Mouse (Mus musculus): Measurements from ENCODE around the gene Gm44503. TPM values are rescaled to one million over a fixed set of nuclear protein-coding genes. Genes with fewer than 3 reads are reported as not detected.

Gene Gm44503
- total and polyA plus RNA-seq, 3 experiments, result 0.04 TPM; not detected in 2

DNA sequence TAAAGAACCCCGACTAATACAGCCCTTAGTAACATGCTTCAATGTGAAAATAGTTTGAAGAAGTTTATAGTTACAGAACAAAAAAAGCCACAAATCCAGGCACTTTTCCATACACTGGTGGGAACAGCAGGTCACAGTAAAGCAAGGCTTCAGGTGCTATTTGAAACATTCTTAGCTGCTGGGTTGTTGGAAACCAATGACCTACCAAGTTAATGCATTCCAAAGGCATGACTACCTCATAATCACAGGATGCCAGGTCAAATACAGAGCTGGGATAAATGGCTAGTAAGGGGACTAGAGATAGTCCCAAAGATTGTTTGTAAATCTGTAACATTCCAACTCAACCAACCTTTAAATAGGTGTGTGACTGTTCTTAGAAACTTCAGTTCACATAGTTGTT is 16.6 kb downstream of the Gm44503 start:
- Histone ChIP-seq H3K4me1 (ENCODE audit: insufficient read depth, low read depth, low read length) (no peaks in the 10 kb centered on the region), H3K36me3 (replicated peaks) (no peaks in the 10 kb centered on the region), H3K4me3 (ENCODE audit: low read depth, low read length) (no peak overlapping the region), H3K27me3 (ENCODE audit: insufficient read depth, low read length) (no peaks in the 10 kb centered on the region), H3K9me3 (replicated peaks) (no peaks in the 10 kb centered on the region)
- no peak for ATAC-seq (ENCODE audit: extremely low read depth, insufficient number of reproducible peaks, low FRiP score, poor library complexity, severe bottlenecking)
- no peak for DNase-seq (ENCODE audit: low spot score)
- TF ChIP-seq CTCF (IDR thresholded peaks at IDR 0.05; ENCODE audit: low read depth, low read length) (no peak), TAL1 (conservative IDR thresholded peaks at IDR 0.05; ENCODE audit: low read depth, low read length) (no peak), GATA2 (IDR thresholded peaks at IDR 0.05; ENCODE audit: borderline replicate concordance, low read depth, low read length) (no peak)

DNA sequence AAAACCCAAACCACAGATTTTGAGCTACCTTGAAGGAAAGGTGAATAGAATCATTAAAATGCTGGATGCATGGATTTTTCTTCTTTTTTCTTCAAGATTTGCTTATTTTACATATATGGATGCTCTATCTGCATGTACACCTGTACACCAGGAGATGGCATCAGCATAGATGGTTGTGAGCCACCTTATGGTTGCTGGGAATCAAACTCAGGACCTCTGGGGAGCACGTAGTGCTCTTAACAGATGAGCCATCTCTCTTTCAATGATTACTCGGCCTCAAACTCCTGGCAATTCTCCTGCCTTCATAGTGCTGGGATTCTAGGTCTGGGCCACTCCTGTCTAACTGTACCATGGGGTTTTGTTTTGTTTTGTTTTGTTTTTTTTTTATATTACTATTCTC is 24.4 kb downstream of the Gm44503 start:
- TF ChIP-seq POLR2AphosphoS5 (IDR thresholded peaks at IDR 0.05; ENCODE audit: insufficient replicate concordance, low read depth, low read length) (no peak), TAL1 (conservative IDR thresholded peaks at IDR 0.05; ENCODE audit: low read depth, low read length) (no peak), GATA2 (IDR thresholded peaks at IDR 0.05; ENCODE audit: borderline replicate concordance, low read depth, low read length) (no peak), CTCF (IDR thresholded peaks at IDR 0.05; ENCODE audit: low read depth, low read length) (no peak), GATA1 (IDR thresholded peaks at IDR 0.05; ENCODE audit: borderline replicate concordance, low read length) (no peak)
- no peaks in the 10 kb centered on the region for H3K27me3 ChIP-seq (ENCODE audit: insufficient read depth, low read length)
- no peaks in the 10 kb centered on the region for H3K9me3 ChIP-seq (replicated peaks)

DNA sequence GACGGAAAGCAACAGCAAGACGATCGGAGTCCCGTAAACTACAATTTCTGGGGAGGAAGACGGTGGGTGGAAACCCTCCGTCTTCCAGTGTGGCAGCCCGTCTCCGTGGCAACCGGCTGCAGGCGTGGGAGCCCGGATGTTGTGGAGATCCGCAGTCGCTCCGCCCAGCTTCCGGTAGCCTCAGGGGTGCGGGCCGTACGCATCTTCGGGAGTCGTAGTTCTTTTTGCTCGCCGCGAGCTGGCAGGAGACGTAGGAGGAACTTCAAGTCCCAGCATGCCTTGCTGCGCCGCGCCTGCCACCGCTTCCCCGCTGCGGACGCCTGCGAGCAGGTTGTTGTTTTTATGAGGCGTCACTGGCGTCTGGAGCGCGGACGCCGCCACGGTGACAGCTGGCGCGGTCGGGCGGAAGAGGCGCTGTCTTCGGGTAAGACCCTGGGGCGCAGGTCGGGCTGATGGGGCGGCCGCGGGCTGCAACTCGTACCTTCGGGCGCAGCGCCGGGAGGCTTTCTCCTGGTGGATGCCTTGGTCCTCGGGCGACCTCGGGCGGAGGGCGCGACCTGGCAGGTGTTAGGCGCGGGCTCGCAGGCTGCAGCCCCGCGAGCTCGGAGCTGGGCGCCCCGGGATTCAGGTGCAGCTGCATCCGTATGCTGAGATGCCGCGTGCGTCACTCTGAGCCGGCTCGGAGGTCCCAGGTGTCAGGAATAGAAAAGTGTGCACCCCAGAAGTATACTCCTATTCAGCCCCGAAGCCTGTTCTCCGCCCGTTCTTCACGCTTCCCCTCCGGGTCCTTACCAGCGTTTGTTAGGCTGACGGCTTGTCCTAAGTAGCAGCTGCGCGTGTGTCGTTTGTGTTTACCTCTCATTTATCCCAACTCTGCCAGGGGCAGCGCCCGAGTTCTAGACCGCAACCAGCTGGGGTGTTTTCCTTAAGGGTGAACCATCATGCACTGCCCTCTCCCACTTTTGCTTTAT is 26.9 kb downstream of the Gm44503 start, which contains the start of the genes Ccpg1os and Ccpg1:
TSS of gene Ccpg1os (minus strand) at position 133 of the 971 bp plus-strand sequence.
TSS of gene Ccpg1 (plus strand) at position 180 of the 971 bp plus-strand sequence.
- no peaks in the 10 kb centered on the region for H3K36me3 ChIP-seq (replicated peaks)
- H3K27me3 ChIP-seq (ENCODE audit: insufficient read depth, low read length), result no peaks in the 10 kb centered on the region
- H3K4me3 ChIP-seq (ENCODE audit: low read depth, low read length), result peak within 1 kb of the TSS; percentile 95
- peaks cover 24% of the 10 kb centered on the region for H3K4me1 ChIP-seq (ENCODE audit: insufficient read depth, low read depth, low read length)
- H3K9me3 ChIP-seq (replicated peaks), result no peaks in the 10 kb centered on the region
- DNase-seq (ENCODE audit: low spot score), result peak; percentile 93
- TF ChIP-seq CTCF (IDR thresholded peaks at IDR 0.05; ENCODE audit: low read depth, low read length) (no peak), GATA1 (IDR thresholded peaks at IDR 0.05; ENCODE audit: borderline replicate concordance, low read length) (no peak), TAL1 (conservative IDR thresholded peaks at IDR 0.05; ENCODE audit: low read depth, low read length) (no peak), POLR2AphosphoS5 (IDR thresholded peaks at IDR 0.05; ENCODE audit: insufficient replicate concordance, low read depth, low read length) (no peak), GATA2 (IDR thresholded peaks at IDR 0.05; ENCODE audit: borderline replicate concordance, low read depth, low read length) (no peak)
- ATAC-seq (ENCODE audit: extremely low read depth, insufficient number of reproducible peaks, low FRiP score, poor library complexity, severe bottlenecking), result peak; percentile 98

More for the DNA sequence above, 24.4 kb downstream of the Gm44503 start:
- H3K4me1 ChIP-seq (ENCODE audit: insufficient read depth, low read depth, low read length), result peaks cover 24% of the 10 kb centered on the region
- H3K36me3 ChIP-seq (replicated peaks), result no peaks in the 10 kb centered on the region
- no peak overlapping the region for H3K4me3 ChIP-seq (ENCODE audit: low read depth, low read length)
- DNase-seq (ENCODE audit: low spot score) (no peak), ATAC-seq (ENCODE audit: extremely low read depth, insufficient number of reproducible peaks, low FRiP score, poor library complexity, severe bottlenecking) (no peak)

DNA sequence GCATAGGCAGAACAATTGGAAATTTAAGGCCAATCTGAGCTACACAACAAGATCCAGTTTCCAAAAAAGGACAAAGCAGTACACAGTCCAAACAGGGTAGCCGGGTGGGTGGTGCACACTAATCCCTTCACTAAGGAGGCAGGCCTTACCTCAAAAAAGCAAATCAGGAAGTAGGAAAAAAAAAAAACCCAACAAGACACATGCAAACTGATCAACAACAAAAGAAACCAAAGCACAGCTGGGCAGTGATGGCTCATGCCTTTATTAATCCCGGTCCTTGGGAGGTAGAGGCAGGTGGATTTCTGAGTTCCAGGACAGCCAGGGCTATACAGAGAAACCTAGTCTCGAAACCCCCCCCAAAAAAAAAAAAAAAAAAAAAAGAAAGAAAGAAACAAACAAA is 29.1 kb downstream of the Gm44503 start:
- Histone ChIP-seq H3K36me3 (replicated peaks) (no peaks in the 10 kb centered on the region), H3K27me3 (ENCODE audit: insufficient read depth, low read length) (no peaks in the 10 kb centered on the region), H3K4me1 (ENCODE audit: insufficient read depth, low read depth, low read length) (peaks cover 24% of the 10 kb centered on the region), H3K9me3 (replicated peaks) (no peaks in the 10 kb centered on the region), H3K4me3 (ENCODE audit: low read depth, low read length) (no peak overlapping the region)
- ATAC-seq (ENCODE audit: extremely low read depth, insufficient number of reproducible peaks, low FRiP score, poor library complexity, severe bottlenecking), result no peak
- no peak for TF ChIP-seq TAL1 (conservative IDR thresholded peaks at IDR 0.05; ENCODE audit: low read depth, low read length)
- TF ChIP-seq GATA2 (IDR thresholded peaks at IDR 0.05; ENCODE audit: borderline replicate concordance, low read depth, low read length), result no peak
- no peak for TF ChIP-seq POLR2AphosphoS5 (IDR thresholded peaks at IDR 0.05; ENCODE audit: insufficient replicate concordance, low read depth, low read length)
- DNase-seq (ENCODE audit: low spot score), result no peak

DNA sequence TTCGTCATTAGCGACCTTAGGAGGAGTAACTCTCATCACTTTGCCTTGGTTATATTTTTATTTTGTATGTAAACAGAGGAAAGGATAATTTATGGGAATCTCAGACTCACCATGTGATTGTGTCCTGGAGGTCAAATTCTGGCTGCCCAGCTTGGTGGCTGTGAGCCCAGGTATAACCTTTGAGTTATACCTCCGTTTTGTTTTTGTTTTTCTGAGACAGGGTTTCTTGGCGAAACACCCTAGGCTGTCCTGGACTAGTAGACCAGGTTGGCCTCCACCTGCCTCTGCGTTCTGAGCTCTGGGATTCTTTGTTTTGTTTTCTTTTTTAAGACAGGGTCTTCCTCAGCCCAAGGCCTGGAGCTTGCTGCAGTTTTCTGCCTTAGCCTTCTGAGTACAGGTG is 30.1 kb downstream of the Gm44503 start:
- no peaks in the 10 kb centered on the region for H3K27me3 ChIP-seq (ENCODE audit: insufficient read depth, low read length)
- no peaks in the 10 kb centered on the region for H3K9me3 ChIP-seq (replicated peaks)
- H3K4me1 ChIP-seq (ENCODE audit: insufficient read depth, low read depth, low read length), result peaks cover 24% of the 10 kb centered on the region
- no peaks in the 10 kb centered on the region for H3K36me3 ChIP-seq (replicated peaks)
- ATAC-seq (ENCODE audit: extremely low read depth, insufficient number of reproducible peaks, low FRiP score, poor library complexity, severe bottlenecking), result no peak
- DNase-seq (ENCODE audit: low spot score), result no peak
- TF ChIP-seq GATA2 (IDR thresholded peaks at IDR 0.05; ENCODE audit: borderline replicate concordance, low read depth, low read length), result no peak
- no peak for TF ChIP-seq GATA1 (IDR thresholded peaks at IDR 0.05; ENCODE audit: borderline replicate concordance, low read length)
- no peak overlapping the region for H3K4me3 ChIP-seq (ENCODE audit: low read depth, low read length)

DNA sequence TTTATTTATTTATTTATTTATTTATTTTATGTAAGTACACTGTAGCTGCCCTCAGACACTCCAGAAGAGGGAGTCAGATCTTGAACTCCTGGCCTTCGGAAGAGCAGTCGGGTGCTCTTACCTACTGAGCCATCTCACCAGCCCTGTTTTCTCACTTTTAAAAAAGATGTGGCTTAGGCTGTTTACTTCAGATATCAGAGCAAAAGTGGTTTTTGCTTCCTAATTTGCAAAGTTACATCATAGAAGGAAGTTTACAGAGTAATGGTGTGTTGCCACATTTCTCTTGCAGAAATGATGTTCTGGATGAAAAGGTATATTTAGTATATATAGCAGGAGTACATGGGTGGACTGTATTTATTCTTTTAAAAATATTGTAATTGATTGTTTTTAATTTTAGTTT is 32.8 kb downstream of the Gm44503 start:
- no peak for ATAC-seq (ENCODE audit: extremely low read depth, insufficient number of reproducible peaks, low FRiP score, poor library complexity, severe bottlenecking)
- Histone ChIP-seq H3K4me1 (ENCODE audit: insufficient read depth, low read depth, low read length) (peaks cover 8% of the 10 kb centered on the region), H3K9me3 (replicated peaks) (no peaks in the 10 kb centered on the region), H3K4me3 (ENCODE audit: low read depth, low read length) (no peak overlapping the region), H3K36me3 (replicated peaks) (no peaks in the 10 kb centered on the region), H3K27me3 (ENCODE audit: insufficient read depth, low read length) (no peaks in the 10 kb centered on the region)
- DNase-seq (ENCODE audit: low spot score), result no peak
- TF ChIP-seq GATA2 (IDR thresholded peaks at IDR 0.05; ENCODE audit: borderline replicate concordance, low read depth, low read length), result no peak
- TF ChIP-seq POLR2AphosphoS5 (IDR thresholded peaks at IDR 0.05; ENCODE audit: insufficient replicate concordance, low read depth, low read length), result no peak
- TF ChIP-seq GATA1 (IDR thresholded peaks at IDR 0.05; ENCODE audit: borderline replicate concordance, low read length), result no peak
- no peak for TF ChIP-seq CTCF (IDR thresholded peaks at IDR 0.05; ENCODE audit: low read depth, low read length)
- TF ChIP-seq TAL1 (conservative IDR thresholded peaks at IDR 0.05; ENCODE audit: low read depth, low read length), result no peak

Data from G1E (cell line).